Mouse (Mus musculus): ENCODE results near the gene Tnni1.

Gene Tnni1

DNA sequence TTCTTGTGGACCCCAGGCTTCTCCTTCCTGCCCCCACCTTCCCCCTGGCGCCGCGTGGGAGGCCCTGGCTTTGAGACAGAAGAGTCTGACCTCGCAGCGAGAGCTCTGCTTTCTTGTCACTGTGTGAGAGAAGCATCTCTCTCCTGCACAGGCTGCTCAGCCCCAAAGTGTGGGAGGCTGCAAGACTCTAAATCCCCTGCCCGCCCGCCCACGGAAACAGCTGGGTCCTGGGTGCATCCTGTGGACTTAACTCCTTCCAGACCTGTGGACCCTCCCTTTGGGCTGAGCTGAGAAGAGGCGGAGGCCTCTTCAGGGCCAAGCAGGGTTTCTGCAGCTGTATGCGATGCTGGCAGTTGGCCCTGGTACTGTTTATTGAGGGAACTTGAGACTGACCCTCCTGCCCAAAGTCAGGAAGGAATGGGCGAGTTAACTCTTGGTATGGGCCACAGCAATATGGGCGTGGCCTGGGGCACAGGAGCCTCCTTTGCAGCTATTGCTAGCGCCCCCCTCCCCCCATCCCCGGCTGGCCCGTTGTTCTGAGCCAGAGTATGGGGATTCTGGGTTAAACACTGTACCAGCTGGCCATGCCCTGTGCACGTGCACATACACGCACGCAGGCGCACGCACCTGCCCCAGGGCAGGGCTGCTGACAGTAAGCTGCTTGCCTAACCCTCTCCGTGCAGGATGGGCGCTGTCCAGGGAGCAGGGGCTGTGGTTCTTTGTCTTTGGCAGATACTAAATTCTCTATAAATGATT is at the start of gene Tnni1:
Tnni1 (plus strand) TSS at position 655 of the 756 bp plus-strand sequence.
- DNase-seq: no peak

DNA sequence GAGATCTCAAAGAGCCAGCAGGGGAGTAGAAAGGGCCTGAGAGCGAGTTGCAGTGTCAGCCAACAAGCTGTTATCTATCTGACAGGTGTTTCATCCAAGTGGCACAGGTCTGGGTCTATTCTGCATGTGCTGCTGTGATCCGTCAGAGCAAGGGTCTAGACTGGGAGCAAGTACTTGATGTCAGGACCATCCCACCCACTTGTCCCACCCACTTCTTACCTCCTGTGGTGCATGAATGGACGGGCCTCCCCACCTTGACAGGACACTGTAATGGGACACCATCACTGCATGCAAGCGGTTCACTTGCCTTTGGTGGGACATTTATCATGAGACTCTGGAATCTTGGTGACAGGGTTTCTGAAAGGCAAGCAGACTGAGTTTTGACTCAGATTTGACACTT is 49.4 kb upstream of the Tnni1 start:
- no peak for DNase-seq

DNA sequence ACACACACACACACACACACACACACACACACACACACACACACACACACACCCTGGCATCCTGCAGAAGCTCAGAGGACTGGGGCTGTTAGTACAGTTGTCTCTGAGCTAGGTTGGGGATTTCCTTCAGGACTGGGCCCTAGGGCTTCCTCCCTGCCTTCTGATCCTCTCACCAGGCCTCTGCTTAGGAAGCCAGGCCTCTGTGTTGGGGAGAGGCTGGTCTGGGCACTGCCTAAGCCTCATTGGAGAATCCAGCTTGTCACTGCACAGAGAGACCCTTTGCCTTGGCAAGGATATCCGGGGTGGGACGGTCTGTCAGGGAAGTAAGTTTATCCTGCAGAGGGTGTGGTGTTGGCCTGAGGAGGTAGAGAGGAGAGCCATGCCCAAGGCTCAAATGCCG is 48.9 kb upstream of the Tnni1 start:
- DNase-seq: peak; percentile 23

DNA sequence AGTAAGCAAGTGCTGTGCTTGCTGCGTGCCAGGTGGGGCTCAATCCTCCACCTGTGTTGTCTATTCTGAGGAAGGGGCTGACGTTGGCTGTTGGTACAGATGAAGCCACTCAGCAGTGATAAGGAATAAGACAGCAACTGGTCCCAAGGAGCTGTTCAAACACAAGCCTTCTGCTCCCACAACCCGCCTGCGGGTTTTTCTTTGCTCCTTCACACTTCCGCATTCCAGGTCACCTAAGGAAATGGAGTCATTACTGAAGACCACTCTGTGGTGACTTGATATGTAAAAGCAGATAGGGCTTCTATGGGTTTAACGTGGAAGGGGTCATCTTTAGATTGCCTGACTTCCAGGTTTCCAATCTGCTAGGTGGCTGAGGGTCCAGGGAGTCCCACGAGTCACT is 47.8 kb upstream of the Tnni1 start:
- DNase-seq: no peak

DNA sequence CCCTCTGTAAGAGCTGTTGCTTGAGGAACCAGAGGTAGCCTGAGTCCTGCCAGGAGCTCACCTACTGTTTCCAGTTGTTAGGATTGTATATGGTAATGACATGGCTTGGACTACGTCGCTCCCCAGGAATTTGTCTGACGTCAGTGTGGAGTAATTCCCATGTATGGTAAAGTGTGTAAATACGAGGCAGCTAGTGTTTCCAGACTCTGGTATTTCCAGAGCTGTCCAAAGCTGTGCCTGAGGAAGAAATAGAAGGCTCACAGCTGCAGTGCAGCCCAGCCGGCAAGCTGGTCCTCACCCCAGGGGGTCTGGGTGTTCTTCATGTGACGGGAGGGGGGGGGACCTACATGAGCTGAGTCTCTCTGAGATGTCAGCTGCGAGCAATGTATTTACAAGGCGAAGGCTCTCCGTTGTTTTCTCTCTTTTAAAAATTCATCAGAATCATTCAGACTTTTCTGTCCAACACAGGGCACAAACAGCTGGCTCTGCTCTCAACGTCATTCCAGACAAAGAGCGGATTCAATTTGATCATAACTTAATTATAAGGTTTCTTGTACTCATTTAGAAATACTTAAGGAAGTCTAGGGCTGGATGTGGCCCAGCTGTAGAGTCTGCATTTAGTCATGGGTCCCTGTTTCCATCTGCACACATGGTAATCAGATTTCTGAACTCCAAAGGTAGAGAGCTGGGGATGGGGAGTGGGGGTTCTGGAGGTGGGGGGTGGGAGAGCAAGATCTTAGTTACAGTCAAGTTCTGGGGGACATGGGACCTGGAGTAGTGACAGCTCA is 47.1 kb upstream of the Tnni1 start:
- DNase-seq: peak; percentile 48

DNA sequence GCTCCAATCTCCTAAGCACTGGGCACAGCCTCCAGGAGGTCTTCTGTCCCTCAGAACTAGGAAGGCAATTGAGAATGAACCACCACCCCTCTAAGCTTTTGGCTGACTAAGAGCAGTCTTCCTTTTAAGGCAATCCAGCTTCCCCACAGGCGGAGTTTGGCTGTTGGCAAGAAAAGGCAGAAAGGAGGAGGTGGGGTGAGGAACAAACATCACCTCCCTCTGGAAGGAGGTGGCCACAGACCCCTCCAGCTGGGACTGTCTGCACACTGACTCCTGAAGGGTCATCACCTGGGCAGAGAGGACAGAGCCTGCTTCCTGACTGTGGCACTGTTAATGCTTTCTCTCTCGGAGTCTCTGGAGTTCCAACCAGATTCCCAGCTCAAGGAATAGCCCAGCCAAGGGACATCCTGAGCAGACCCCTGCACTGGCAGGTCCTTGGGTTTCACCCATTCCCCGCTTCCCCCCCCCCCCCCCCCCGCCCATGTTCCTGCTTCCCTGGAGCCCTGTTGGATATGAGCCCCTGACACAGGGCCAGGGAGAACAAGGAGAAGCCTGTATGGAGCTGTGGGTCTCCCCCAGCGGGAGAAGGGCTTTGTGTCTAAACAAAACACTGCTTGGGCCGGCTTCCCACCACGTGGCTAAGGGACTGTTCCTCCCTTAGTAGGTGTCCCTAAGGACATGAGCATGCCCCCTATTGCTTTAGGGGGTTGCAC is 44.9 kb upstream of the Tnni1 start:
- no peak for DNase-seq

DNA sequence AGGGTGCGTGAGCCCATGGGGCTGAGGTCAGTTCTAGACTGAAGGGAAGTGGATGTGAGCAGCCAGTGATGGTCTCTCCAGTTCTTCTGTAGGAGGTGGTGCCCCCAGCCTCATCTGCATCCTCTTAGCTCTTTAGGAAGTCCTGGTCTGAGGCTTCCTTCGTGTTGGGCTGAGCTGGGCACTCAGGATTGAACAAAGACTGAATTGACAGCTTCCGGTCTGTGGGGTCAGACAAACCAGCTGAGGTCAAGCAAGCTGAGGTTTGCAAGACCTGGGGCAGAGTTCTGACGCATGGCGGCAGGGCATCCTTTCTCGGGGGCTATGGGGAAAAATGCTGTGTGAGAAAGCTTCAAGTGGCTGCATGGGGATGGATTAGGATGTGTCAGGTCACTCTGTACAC is 43.8 kb upstream of the Tnni1 start:
- DNase-seq: no peak

DNA sequence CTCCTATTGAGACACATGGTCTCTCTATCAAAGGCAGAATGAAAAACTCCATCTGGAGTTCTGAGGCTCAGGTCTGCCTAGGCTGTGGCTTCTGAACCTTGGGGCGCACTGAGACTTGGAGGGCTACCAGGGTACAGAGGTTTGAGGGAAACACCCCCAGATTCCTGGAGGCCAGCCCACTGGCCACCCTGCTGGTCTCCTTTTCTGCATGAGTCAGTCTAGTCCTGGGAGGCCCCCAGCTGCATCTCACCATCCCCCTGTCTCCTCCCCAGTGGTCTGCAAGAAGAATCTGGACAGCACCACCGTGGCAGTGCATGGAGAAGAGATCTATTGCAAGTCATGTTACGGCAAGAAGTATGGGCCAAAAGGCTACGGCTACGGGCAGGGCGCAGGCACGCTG is 34.2 kb upstream of the Tnni1 start:
- no peak for DNase-seq

DNA sequence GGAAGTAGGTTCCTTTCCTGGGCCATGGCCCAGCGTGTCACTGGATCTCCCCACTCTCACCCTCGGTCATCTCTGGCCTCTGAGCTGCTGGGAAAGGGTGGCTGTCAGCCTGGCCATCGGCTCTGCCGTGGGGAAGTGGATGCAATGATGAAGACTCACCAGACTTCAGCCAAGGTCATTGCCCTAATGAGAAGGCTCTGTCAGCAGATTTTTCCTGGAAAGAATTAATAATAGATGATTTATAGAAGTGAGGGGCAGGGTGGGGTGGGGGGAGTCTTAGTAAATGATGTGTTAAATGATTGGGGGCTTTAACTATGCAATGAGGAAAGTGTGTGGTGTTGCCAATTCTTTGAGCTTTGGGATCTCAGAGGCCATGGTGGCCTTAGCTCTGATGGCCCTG is 33.0 kb upstream of the Tnni1 start:
- DNase-seq: no peak

DNA sequence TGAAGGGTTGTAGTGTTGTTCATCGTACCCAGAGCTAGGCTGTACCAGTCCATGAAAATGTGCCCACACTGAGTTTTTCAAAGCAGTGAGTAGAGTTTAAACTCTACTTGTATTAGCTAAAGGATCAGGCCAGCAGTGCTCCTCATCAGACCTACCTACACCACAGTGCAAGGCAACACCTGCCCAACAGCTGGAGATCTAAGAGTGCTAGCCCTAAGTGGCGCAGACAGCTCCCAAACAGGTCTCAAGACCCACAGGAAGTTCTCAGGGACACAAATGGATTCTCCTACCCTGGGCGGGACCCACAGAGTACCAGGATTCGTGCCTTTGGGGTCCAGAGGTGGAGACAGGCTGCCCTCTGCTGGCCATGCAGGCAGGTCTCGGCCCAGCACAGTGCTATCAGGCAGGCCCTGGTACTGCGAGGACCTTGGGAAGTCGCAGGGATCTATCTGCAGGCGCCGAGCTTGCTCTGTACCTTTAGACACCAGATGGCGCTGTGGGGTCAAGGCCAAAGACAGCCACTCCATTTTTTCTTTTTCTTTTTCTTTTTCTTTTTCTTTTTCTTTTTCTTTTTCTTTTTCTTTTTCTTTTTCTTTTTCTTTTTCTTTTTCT is 26.4 kb upstream of the Tnni1 start:
- DNase-seq: peak; percentile 89

DNA sequence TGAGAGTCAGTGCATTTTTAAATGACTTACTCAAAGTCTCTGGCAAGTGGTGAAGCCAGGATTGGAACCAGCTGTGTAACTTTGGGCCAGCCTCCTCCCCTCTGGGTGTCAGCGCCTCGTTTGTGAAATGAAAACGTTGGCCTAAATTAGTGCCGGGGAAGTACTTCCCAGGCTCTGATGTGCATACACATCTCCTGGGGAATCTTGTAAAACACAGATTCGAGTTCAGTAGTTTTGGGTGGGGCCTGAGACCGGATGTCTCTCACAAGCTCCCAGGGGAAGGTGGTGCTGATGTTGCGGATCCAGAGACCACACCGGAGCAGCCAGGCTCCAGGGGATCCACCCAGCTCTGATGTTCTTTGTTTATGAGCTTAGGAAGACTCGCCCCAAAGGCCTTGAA is 23.9 kb upstream of the Tnni1 start:
- no peak for DNase-seq

DNA sequence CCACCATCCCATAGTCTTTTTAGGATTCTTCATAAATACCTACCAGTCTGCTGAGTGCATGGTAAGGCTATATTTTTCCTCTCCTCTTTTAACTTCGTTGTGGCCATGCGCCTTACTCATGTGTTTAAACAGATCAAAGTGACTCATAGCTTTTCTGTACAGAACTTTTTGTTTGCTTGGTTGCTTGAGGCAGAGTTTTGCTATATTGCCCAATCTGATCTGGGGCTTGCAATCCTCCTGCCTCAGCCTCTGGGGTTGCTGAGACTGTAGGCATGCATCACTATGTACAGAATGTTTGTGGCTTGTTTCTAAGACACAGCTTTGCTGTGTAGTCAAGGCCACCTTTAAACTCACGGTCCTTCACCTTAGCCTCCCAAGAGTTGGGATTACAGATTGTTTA is 23.3 kb upstream of the Tnni1 start:
- DNase-seq: no peak

DNA sequence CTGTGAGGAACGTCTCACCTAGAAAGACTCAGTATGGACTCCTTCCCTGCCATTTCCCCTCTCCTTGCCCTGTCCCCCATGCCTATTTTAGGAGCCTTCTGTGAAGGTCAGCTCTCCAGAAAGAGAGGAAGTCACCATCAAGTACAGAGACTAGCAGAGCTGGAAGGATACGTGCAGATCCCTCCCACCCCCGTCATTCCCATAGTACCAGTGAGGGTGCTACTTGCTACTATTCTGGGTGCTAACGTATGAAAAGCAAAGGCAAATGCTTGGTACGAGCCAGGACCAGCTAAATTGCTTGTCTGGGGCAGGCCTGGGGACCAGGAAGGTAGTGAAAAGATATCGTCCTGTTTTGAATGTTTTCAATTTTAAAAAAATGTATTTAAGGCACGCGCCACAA is 21.9 kb upstream of the Tnni1 start:
- DNase-seq: no peak

DNA sequence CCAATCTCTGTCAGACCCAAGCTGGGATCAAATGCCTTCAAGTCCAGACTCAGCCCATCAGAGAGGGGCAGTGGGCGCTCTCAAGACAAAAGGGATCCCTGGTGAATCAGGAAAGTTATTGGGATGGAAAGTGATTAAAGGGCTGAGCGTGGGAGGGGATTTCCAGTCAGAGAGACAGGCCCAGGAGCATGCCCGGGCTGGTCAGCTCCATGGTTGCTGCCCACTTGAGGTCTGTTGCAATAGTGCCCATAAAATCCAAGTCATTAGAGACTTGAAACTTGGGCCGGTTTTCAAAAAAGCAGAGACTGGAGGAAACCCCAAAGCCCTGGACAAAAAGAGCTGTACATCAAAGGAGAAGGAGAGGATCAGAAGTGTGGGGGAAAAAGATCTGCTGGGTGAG is 19.5 kb upstream of the Tnni1 start:
- no peak for DNase-seq

DNA sequence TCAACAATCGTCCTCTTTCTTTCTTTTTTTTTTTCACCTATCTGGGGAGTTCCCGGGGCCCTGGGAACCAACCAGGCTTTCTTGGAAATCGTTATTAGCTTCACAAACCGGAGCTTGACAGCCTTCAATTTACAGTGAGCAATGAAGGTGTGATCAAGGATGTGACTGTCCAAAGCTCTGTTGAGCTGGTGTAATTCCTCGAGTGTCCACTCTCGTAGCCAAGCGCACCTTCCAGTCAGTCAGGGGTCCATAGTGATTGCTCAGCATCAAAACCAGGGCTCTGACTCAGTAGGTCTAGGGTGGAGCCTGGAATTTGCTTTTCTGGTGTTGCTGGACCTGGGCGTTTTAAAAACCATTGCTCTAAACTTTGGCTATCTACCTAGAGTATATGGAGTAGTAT is 19.0 kb upstream of the Tnni1 start:
- no peak for DNase-seq

DNA sequence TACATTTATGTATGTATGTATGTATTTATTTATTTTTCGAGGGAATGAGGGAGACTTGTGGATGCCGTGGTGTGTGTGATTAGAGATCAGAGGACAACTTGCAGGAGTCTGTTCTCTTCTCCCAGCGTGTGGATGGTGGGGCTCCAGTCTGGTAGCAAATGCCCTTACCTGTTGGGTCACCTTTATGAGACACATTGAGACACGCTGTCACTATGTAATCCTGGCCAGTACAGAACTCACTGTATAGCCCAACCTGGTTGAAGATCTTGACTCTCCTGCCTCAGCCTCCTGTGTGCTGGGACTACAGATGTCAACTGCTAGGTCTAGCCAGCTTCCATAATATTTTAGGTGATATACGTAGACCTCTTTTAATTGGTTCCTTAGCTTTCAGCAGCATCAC is 17.5 kb upstream of the Tnni1 start:
- DNase-seq: no peak

DNA sequence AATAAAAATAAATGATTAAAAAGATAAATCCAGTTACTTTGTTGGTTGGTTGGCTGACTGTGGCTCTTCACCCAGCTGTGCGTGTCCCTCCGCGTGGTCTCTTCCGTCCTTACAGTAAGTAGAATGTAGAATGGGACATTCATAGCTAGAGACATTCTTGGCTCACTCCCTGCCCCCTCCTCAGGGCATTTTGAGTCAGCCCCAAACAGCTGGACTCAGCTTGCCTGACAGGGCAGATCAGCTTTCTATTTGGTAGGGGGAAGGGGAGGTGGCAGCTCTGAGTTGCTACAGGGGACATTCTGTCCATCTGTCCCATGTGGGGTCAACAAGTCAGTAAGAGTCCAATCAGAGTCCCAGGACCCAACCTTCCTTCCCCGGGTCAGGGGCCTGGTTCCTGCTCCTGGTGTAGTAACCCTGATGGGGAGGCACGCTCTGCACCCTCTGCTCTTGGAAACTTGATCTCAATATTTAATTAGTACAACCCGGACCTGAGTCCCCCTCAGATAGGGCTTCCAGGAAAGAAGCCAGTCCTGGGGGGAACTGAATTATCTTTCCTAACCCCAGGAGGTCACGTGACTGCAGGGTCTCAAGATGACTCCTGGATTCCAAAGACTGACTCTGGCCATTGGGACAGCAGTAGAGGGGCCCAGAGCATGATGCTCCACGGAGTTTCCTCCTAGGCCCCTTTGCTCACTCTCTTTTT is 15.6 kb upstream of the Tnni1 start:
- no peak for DNase-seq

DNA sequence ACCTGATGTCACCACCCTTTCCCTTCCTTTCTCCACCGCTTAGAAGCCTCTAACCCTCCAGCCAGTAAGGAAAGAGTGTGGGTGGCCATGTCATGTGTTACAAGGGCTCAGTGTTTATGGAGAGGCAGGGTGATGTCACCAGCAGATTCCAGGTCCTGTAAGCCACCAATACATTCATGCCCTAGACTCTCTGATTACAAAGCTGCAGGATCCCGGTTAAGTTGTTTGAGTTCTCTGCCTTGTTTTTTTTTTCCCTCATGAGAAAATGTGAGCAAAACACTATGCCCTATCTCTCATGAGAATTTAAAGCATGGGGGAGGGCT is 15.1 kb upstream of the Tnni1 start:
- no peak for DNase-seq

DNA sequence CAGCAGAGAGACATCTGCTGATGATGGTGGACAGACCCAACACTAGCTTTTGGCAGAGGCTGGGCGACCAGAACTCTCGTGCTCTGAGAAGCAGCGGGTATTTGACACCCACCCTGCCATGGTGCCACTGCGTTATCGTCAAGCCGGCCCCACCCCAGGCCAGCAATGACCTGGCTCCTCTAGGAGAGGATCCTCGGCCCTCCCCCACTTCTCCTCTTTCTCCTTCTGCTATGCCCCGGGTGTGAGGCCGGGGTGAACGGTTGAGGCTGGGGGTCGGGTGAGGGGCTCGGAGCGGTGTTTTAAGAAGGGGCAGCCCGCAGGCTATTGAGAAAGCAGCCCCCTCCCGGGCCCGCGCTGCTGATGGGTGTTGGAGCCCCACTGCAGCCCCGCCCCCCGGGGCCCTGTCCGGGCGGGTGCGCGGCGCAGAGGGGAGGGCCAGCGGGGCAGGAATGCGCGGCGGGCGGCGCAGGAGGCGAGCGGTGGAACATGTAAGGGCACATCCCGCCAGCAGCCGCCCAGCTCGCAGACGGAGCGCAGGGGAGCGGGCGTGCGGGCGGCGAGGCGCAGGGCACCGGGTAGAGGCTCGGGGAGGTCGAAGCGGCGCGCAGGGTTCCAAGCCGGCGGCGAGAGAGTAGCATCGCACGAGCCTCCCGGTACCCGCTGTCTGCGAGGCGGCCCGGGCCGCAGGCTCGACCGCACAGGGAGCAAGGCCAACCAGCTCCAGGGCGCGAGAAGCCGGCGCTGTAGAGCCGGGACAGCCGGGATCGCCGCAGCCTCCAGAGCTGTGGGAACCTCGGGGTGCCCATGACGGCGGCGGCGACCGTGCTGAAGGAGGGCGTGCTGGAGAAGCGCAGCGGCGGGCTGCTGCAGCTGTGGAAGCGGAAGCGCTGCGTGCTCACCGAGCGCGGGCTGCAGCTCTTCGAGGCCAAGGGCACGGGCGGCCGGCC is 13.3 kb upstream of the Tnni1 start, which contains the start of gene Phlda3:
Phlda3 (plus strand) TSS at position 475 of the 947 bp plus-strand sequence.
- peak; percentile 62 for DNase-seq

DNA sequence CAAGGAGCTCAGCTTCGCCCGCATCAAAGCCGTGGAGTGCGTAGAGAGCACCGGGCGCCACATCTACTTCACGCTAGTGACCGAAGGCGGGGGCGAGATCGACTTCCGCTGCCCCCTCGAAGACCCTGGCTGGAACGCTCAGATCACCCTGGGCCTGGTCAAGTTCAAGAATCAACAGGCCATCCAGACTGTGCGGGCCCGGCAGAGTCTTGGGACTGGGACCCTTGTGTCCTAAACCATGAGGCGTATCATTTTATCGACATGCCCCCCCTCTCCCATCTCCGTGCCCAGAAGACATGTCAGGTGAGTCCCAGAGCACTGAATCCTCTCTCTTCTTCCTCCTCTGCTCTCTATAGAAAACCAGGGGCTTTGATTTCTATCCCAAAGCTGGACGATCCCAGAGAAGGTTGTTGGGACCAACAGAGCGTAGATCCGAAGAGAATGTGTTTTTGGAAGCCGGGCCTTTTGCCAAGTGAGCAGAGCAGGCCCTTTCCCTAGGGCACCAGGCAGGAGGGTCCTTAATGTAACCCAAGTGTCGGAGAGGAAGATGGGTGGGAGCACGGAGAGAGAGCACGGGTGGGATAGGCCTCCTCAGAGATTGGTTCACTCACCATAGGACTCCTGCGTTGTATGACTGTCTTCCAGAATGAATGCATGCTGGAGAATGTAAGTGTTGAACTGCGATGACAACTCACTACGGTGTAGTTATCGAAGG is 12.5 kb upstream of the Tnni1 start:
- DNase-seq: no peak

DNA sequence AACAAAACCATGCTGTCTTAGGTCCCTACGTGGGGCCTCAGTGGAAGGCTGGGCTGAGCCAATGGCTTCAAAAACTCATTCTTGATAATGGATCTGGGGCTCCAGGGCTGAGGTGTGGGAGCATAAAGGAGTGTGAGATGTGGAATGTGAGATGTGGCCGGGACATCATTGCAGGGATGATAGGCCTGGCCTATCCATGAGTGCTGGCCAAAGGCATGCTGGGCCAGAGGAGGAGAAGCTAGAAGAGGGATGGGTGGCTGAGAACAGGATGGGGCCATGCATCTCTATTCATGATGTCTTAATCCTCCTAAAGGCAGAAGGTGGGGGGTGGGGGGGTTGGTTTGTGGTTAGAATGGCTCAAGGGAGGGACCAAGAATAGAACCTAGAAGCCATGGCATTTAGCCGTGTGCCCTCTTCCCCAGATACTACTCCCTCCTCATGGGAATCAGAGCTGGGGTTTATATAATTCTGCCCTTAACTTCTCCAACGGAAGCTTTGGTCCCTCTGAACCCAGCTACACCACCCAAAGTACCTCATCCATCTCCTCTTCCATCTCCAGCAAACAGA is 11.8 kb upstream of the Tnni1 start:
- DNase-seq: no peak

Measured in kidney, adult 11 months (tissue).